Comparison of ENCODE assay signal across 12 mouse cellular contexts in the genomic region with DNA sequence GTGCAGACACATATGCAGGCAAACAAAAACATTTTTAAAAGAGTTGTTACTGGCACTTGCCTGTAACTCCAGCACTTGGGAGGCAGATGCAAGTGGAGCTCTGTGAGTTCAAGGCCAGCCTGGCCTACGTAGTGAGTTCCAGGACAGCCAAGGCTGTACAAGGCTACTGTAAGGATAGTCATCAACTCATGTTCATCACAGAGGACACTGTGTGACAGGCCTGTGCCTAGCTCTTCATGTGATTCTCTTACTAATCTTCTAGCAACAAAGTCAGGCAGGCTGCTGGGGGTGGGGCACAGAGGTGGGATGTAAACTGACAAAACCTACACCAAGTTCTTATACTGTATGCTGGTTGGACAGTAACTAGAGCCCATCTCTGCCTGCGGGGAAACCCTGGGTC.
"Had no signal": no experiment of that assay in that cellular context is flagged by ENCODE, and none has a peak within 500 bp of the region (broad histone marks: within the 10 kb centered on the region; RNA-seq: fewer than 3 reads in every experiment).

No protein-coding gene starts in this region.

- DNase-seq: lung, embryonic 14.5 days; lung, postnatal 10 days; lung, postnatal 4 days; midbrain, embryonic 14.5 days; retina, postnatal 1 day; right cerebral cortex, adult 18-20 months; right cerebral cortex, postnatal 25 days; right cerebral cortex, postnatal 4 days; spleen, adult 18-20 months; thymus, adult 18-20 months; thymus, postnatal 14 days; thymus, postnatal 36 days had no signal
